Mouse (Mus musculus): ENCODE measurements around the gene Pax8.

Pax8 gene

GRCm38 (mm10) chr2:24413677-24414076 lies 61.7 kb downstream of the Pax8 start:
- no peak for DNase-seq (ENCODE audit: low spot score)

DNA sequence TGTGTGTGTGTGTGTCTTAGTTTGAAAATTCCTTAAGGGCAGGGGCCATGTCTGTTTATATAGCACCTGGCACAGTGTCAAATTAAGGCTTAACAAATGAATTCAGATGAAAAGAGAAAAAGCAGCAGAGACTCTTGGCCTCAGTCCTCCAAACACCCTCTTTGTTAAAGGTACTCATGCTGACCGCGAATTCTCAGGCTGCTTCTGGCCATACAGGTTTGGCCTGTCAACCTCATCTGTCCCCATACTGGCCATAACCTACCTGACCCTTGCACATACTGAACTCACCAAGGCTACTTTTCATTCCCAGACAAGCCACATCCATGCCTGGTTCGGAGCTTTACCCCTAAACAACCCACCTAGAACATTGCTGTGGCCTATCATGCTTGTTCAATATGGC lies 62.2 kb downstream of the Pax8 start:
- no peak for DNase-seq (ENCODE audit: low spot score)

DNA sequence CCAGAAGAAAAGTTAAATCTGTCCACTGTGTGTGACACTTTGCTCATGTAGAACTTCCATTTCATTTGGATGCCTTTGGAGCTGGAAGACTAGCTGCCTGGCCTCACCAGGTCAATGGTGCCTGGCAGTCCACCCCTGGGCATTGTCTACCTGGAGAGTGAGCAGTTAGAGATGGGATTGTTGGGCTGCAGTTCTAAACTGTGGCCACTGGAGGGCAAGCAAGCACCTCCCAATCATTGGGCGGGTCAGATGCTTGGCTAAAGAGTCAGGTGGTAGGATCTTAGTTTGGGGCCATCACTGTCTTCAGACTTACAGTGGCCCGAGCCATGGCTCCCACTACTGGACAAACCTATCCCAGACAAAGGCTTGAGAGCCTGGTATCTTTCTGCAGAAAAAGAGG lies 66.2 kb downstream of the Pax8 start:
- DNase-seq (ENCODE audit: low spot score): peak; percentile 77

GRCm38 (mm10) chr2:24407701-24408485 lies 67.5 kb downstream of the Pax8 start:
- DNase-seq (ENCODE audit: low spot score): no peak

DNA sequence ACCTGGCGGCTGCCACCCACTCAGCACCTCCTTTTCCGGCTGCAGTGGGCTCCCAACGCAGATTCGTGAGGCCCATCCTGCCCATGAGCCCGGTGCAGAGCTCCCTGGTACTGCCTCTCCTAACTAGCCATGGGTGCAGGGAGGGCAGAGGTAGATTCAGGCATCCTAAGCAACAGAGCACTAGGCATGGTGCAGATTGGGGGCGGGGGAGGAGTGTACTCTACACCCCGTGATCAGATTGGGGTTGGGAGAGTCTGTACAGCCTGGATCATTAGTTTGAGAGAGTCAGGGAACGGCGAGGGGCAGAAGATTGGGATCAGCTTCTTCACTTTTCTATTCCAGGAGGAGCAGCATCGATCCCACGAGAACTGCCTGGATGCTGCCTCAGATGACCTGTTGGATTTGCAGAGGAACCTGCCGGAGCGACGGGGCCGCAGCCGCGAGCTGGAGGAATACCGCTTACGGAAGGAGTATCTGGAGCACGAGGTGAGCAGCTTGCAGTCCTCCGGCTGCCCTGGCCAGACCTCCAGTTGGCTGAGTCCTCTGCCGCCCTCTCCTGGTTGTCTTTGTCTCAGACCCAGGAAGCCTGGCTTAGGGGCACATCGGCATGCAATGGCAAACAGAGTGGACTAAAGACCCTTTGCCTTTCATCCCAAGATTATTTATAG lies 69.9 kb downstream of the Pax8 start:
- DNase-seq (ENCODE audit: low spot score): peak; percentile 63

DNA sequence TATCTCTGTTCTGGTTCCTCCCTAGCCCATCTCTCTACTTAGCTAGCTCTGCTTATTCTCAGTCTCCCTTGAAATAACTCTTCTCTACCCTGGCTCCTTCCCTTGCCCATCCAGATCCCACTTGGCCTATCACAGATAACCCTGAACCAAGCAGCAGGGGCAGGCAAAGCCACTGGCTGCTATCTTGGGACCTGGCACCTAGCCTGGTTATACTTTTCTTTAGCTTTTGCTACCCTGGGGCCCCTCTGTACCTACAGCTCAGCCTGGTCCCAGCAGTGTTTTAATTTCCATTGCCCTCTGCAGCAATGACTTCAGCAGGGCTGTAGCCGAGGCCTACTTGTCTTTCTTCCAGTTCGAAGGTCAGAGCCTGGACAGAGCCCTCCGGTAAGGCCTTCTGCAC lies 74.7 kb downstream of the Pax8 start:
- DNase-seq (ENCODE audit: low spot score): no peak

DNA sequence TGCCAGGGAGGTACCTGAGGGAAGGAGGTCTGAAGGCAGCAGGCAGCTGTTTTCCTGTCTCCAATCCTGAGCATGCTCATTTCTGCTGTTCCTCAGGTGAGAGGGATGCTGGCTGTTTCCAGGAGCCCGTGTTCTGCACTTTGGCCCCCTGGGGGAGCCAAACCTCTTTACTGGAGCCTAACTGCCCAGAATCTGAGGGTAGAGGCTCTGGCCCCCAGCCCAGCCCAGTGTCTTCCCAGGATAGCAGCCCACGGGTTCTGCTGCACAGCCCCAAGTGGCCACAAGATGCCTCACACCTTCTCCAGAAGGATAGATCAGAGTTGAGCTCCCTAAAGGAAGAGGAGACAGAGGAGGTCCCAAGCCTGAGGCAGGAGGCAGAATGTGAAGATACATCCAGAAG lies 78.3 kb downstream of the Pax8 start:
- DNase-seq (ENCODE audit: low spot score): no peak

DNA sequence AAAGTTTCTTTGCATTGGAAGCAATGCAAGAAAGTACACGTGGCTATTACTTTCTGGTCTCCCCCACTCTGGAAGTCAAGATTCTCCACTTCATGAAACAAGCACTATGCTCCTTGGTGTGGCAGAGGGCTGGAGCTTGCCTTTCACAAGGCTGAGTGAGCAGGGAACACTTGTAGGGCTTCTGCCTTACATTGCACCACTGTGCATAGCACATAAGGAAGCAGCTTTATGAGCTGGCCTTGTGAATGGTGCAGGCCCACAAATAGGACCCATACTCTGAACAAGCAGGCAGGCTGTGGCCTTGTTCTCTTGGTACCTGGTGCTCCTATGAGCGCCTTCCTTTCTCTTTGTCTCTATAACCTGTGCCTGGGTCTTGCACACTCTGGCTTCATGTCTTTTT lies 82.1 kb downstream of the Pax8 start:
- no peak for DNase-seq (ENCODE audit: low spot score)

GRCm38 (mm10) chr2:24387361-24388283 lies 87.8 kb downstream of the Pax8 start:
- peak; percentile 8 for DNase-seq (ENCODE audit: low spot score)

DNA sequence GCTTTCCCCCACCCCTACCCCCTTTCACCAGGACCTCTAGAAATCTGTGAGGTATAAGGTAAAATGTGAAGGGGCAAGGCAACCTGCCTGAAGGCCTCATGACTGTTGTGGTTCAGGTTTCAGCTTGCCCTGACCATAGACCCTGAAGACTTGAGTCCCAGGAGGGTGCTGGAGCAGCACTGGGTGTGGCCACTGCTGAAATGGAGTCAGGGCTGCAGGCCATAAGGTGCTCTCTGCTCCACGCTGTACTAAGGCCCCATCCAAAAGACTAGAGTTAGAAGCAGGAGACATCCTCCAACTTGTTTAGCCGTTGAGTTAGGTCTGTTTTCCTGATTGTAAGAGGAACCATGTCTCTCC lies 88.5 kb downstream of the Pax8 start:
- DNase-seq (ENCODE audit: low spot score): no peak

DNA sequence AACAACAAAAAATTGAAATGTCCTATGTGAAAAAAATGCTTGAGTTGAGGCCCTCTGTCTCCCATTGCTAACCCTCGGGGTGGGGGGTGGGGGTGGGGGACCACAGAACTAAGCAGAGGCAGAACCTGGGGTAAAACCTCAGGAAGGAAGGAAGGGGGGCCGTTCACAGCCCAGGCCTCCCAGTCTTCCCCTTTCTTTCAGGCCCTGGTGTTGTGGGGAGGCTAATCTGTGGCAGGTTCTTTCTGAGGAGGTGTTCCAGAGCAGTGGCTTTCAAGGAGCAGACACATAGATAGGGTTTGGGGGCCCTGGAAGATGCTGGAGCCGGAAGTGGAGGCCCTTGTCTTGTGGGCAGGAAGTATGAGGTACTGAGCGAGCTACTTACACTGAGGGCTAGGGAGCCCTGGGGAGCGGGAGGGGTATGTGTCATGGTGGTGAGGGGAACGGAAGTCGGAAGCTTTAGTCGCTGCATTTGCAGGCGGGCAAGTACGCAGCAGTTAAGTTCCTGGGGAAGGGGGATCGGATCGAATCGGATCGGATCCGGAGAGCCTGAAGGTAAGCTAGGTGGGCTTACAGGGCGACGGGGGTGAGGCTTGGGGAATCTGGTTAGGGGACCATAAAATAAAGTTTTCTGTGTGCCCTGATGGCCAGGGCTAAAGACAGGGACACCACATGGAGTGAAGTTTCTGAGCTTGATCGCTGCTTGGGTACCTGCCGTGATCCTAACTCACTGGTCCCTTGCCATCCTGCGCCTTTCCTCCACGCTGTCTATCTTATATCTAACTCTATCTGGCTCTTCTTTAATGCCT lies 89.0 kb downstream of the Pax8 start:
- DNase-seq (ENCODE audit: low spot score): no peak

- no peak for DNase-seq (ENCODE audit: low spot score)
These were observed 90.1 kb downstream of the Pax8 start for GRCm38 (mm10) chr2:24385111-24385961.

DNA sequence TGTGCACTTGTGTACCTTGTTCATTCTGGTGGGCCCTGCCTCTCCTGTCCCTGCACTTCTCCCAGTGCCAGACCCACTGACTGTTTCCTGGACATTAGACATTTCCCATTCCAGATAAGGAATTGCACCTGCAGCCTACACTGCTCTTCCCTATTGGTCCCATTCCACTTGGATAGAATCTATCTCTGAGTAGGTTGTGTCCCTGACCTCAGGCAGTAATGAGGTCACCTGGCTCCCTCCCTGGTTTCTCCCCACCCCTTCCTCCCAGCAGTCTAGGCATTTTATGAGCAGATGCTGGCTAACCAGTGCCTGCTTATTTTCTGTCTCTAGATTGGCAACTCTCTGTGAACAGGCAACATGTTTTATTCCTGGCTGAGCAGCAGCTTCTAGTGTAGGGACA lies 91.0 kb downstream of the Pax8 start:
- DNase-seq (ENCODE audit: low spot score): no peak

- no peak for DNase-seq (ENCODE audit: low spot score)
These were observed 91.8 kb downstream of the Pax8 start for GRCm38 (mm10) chr2:24383636-24384035.

DNA sequence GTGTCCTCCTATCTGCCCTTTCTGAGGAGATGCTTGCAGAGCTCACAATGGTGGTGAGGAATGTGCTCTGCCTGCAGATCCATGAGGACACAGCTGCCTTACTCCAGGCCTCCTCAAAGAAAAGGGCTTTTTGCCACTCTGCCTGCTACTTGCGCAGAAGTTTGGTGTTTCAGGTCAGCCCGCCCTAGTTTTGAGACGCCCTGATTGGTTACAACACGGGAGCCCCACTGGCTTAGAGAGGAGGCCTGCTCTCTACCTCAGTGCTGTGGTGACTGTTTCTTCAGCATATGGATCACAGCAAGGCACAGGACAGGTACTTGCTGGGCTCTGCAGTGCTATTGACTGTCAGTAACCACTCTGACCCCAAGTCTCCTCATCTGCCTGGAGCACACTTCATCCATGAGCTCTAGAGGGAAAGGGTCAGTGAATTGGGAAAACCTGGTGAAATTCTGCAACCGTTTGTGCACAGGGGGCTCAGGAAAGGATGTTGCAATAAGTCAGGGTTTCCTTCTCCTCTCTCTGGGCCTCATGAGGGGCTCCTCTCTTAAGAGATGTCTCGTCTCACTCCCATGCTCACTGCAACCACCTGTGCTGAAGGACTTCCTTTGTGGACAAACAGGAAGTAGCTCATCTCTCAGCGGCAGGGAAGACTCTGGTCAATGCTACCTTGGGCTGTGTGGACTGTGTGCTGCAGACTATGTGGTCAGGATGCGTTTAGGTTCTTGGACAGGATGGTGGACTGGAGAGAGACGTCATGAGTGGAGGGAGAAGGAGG lies 92.8 kb downstream of the Pax8 start:
- no peak for DNase-seq (ENCODE audit: low spot score)

DNA sequence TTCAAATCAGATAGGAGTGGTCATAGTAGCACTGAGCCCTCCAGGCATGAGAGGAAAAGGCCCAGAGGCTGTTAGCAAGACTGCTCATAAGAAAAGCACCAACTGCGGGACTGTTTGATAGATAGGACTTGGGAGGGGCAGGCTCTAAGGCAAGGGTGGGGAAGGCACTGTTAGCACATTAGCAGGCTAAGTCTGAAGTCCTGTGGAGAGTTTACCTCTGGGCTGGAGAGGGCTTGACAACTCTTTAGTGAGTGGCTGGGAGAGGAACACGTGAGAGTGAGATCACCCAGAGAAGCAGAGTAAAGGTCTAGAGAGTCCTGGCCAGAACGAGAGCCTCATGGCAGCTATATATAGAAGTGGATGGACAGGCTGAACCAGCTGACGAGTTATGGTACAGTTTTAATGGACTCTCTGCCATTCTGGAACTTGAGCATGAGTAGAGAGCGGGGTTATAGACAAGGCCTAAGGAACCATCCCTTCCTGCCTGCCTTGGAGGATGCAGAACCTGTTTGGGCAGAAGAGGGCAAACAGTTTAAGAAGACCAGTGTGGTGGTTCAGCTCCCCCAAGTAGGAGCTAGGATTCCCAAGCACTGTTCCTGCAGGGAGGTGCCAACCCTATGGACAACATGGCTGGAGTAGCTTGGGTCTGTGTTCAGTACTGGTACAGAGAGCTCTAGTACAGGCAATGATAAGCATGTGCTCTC lies 96.5 kb downstream of the Pax8 start:
- DNase-seq (ENCODE audit: low spot score): peak; percentile 64

All from adipocyte (in vitro differentiated cells).